Mouse (Mus musculus) midbrain, embryonic 10.5 days (tissue): Measurements from ENCODE around the gene Gm4565. TPM values are rescaled to one million over a fixed set of nuclear protein-coding genes. Genes with fewer than 3 reads are reported as not detected.
"Not testable (repeated sequence)": the region's sequence is repeated elsewhere in the genome, so short reads cannot be mapped to it uniquely, and the experiment has no call there.

Experiments
- DNase-seq: peaks from one replicate; pipeline ENCODE4 v3.0.0-alpha.2; 2017; ENCODE audit warnings: low spot score
- H3K27ac ChIP-seq: fragments of 300-500 bp; sonication (generic); replicated peaks from 2 replicates; pipeline ENCODE4 v1.5.1; 2016; ENCODE audit warnings: mild to moderate bottlenecking
- H3K27me3 ChIP-seq: fragments of 300-500 bp; sonication (generic); 2 replicates; pipeline ENCODE4 v1.6.1; 2016; ENCODE audit warnings: low read depth, mild to moderate bottlenecking; ENCODE audit not compliant: poor library complexity, severe bottlenecking
- H3K36me3 ChIP-seq: fragments of 300-500 bp; sonication (generic); 2 replicates; pipeline ENCODE4 v1.6.1; 2016; ENCODE audit warnings: mild to moderate bottlenecking, moderate library complexity
- H3K4me1 ChIP-seq: fragments of 300-500 bp; sonication (generic); 2 replicates; pipeline ENCODE4 v1.6.1; 2016
- H3K4me3 ChIP-seq: fragments of 300-500 bp; sonication (generic); 2 replicates; pipeline ENCODE4 v1.5.1; 2016; ENCODE audit warnings: mild to moderate bottlenecking, moderate library complexity
- H3K9me3 ChIP-seq: fragments of 300-500 bp; sonication (generic); replicated peaks from 2 replicates; pipeline ENCODE4 v1.6.1; 2016; ENCODE audit warnings: mild to moderate bottlenecking
- WGBS: fragments of 180-500 bp; shearing (Covaris S2); methylation state at CpG from one replicate; pipeline ENCODE4 v1.1.7; 2016; 5-methylcytosine and 5-hydroxymethylcytosine counted together
- polyA plus RNA-seq: library from polyadenylated mRNA; unstranded; fragments of >200 nt; fragmentation: Nextera tagmentation; extraction: Ambion mirVana; gene quantifications from 2 replicates; pipeline ENCODE4 v1.2.1, GENCODE M21; 2016

Gm4565 gene
- polyA plus RNA-seq, result not detected in 2 replicates

DNA sequence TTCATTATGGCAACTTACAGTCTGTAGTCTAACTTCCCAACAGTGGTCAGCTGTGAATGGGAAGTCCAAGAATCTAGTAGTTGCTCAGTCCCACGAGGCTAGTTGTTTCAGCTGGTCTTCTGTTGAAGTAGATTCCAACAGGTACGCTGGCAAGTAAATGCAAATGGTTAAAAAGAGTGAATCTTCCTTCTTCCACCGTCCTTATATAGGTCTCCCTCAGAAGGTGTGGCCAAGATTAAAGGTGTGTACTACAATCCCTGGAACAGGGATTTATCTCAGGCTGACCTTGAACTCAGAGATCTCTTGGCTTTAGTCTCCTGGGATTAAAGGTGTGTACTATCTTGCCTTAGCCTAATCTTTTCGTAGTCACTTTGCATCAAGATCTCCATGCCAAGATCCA is at the start of gene Gm4565:
Gene Gm4565 (minus strand): TSS at position 101 of the 400 bp plus-strand sequence.
- not testable (repeated sequence) for H3K9me3 ChIP-seq, H3K4me1 ChIP-seq, DNase-seq, H3K27me3 ChIP-seq, H3K36me3 ChIP-seq, H3K27ac ChIP-seq, H3K4me3 ChIP-seq
- 89% methylated on average over 2 of the region's 4 CpGs for WGBS

DNA sequence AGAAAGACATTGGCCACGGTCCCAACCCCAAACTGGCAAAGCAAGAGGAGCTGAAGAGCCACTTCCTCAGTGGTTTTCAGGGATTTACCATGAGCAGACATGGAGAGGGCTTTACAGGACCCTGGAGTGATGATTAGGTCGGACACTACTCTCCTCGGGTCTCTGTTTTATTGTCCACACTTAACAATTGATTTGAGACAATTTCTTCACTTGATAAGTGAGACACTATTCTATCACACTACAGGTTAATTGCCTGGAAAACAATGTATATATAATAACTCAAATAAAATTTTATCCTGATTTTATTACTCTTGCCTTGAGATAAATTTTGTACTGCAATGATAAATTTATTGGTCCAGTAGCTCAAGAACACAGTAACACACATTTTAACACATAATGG is 22.7 kb downstream of the Gm4565 start, which contains the start of gene Gm4201:
Gene Gm4201 (minus strand): TSS at position 101 of the 400 bp plus-strand sequence.
- not testable (repeated sequence) for DNase-seq
- no CpG with 5 or more reads among the region's 3 CpGs for WGBS

DNA sequence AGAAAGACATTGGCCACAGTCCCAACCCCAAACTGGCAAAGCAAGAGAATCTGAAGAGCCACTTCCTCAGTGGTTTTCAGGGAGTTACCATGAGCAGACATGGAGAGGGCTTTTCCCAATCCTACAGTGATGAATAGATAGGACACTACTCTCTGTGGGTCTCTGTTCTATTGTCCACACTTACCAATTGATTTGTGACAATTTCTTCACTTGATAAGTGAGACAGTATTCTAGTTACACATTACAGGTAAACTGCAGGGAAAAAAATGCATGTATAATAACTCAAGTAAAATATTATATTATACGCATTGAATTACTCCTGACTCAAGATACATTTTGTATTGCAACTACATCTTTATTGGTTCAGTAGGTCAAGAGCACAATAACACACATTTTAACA is 53.1 kb downstream of the Gm4565 start, which contains the start of gene Gm8677:
Gene Gm8677 (minus strand): TSS at position 101 of the 400 bp plus-strand sequence.
- WGBS, result no CpG with 5 or more reads among the region's 1 CpGs
- DNase-seq, result not testable (repeated sequence)

More for the DNA sequence above, 22.7 kb downstream of the Gm4565 start, which contains the start of gene Gm4201:
- not testable (repeated sequence) for H3K36me3 ChIP-seq, H3K4me1 ChIP-seq, H3K4me3 ChIP-seq, H3K27me3 ChIP-seq, H3K9me3 ChIP-seq, H3K27ac ChIP-seq

More for the DNA sequence above, 53.1 kb downstream of the Gm4565 start, which contains the start of gene Gm8677:
- not testable (repeated sequence) for H3K4me3 ChIP-seq, H3K36me3 ChIP-seq, H3K27ac ChIP-seq, H3K27me3 ChIP-seq, H3K9me3 ChIP-seq, H3K4me1 ChIP-seq

Other genes starting within 250 kb of the Gm4565 start
- gene Gm8660, start 217.1 kb downstream of the Gm4565 start, polyA plus RNA-seq, result not detected in 2 replicates
- not detected in 2 replicates for gene Vmn1r148, start 174.5 kb downstream of the Gm4565 start, polyA plus RNA-seq
- not detected in 2 replicates for gene Vmn1r149, start 149.9 kb downstream of the Gm4565 start, polyA plus RNA-seq
- gene Gm10665, start 124.1 kb downstream of the Gm4565 start, polyA plus RNA-seq, result not detected in 2 replicates
- gene Vmn1r151, start 88.4 kb downstream of the Gm4565 start, polyA plus RNA-seq, result not detected in 2 replicates
- gene Vmn1r152, start 65.2 kb downstream of the Gm4565 start, polyA plus RNA-seq, result not detected in 2 replicates
- gene Gm8677, start 53.2 kb downstream of the Gm4565 start, polyA plus RNA-seq, result not detected in 2 replicates
- not detected in 2 replicates for gene Gm4201, start 22.8 kb downstream of the Gm4565 start, polyA plus RNA-seq
- not detected in 2 replicates for gene Vmn1r155, start 69.9 kb upstream of the Gm4565 start, polyA plus RNA-seq
- not detected in 2 replicates for gene Gm8693, start 104.2 kb upstream of the Gm4565 start, polyA plus RNA-seq
- gene Gm4567, start 131.6 kb upstream of the Gm4565 start, polyA plus RNA-seq, result not detected in 2 replicates
- gene Vmn1r157, start 173.6 kb upstream of the Gm4565 start, polyA plus RNA-seq, result not detected in 2 replicates
- gene Vmn1r158, start 202.7 kb upstream of the Gm4565 start, polyA plus RNA-seq, result not detected in 2 replicates